In the genomic region with DNA sequence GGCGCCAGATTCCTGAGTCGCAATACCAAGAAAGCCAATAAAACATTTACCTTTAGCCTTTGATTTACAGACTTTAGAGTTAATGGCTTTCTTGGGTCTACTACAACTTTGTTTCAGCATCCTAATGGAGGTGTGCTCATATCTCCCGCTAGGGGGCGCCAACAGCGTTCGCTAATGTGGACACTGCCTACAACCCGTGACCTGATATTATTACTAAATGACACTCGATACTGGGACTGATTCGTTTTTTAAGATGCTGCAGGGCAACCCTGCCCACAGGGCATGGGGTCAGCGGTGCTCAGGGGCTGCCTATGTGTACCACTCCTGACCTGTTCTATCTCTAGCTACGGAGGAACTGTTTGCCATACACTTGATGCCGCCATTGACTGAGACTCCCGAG, we compare ENCODE assay signal across 9 mouse cellular contexts.
DNase-seq lines count a peak whose midpoint lies in the region; ATAC-seq and TF ChIP-seq lines count a peak whose summit lies in the region.
"Had no signal": no experiment of that assay in that cellular context is flagged by ENCODE, and none has a peak within 500 bp of the region (broad histone marks: within the 10 kb centered on the region; RNA-seq: fewer than 3 reads in every experiment).

No protein-coding gene starts in this region.

- no peak overlapping the region for H3K9ac ChIP-seq in limb, embryonic 11.5 days (ENCODE audit: low read length)

- peak; percentile 52; the same call in 1 of the 2 replicates for ATAC-seq in limb, embryonic 11.5 days (ENCODE audit: insufficient number of reproducible peaks, low FRiP score, low TSS enrichment, low read depth)

- H3K27ac ChIP-seq in limb, embryonic 11.5 days (replicated peaks; ENCODE audit: low read depth, low read length): no peak overlapping the region

- H3K9me3 ChIP-seq in E14TG2a.4 (ENCODE audit: low read length): no peaks in the 10 kb centered on the region
- no peaks in the 10 kb centered on the region for H3K9me3 ChIP-seq in limb, embryonic 11.5 days (ENCODE audit: control insufficient read depth, low read length)

- H3K36me3 ChIP-seq in E14TG2a.4 (ENCODE audit: insufficient read depth, low read length): no peaks in the 10 kb centered on the region
- no peaks in the 10 kb centered on the region for H3K36me3 ChIP-seq in limb, embryonic 11.5 days (ENCODE audit: control insufficient read depth, insufficient read depth, low read length)

- 37% methylated on average over 13 of the region's 13 CpGs for WGBS in limb, embryonic 11.5 days

- peak; percentile 32 for DNase-seq in heart, postnatal 4 days
- no peak for DNase-seq in heart, adult 9 months (ENCODE audit: low spot score in 2 of 2)
- peak; percentile 2 for DNase-seq in c-Kit-positive CD71-positive TER-119-negative erythroid progenitor cells, embryonic 14.5 days (ENCODE audit: low read depth)
- peak; percentile 70 for DNase-seq in limb, embryonic 11.5 days (ENCODE audit: low spot score)
- DNase-seq in left cerebral cortex, adult 8-10 months (ENCODE audit: low spot score in 2 of 2): no peak
- no peak for DNase-seq in frontal cortex, postnatal 25 days (ENCODE audit: low spot score in 2 of 2)
- DNase-seq in thymus, postnatal 10 days (ENCODE audit: low spot score in 2 of 2): no peak

- H3K4me3 ChIP-seq in E14TG2a.4 (replicated peaks; ENCODE audit: low read length): 0 out of 2 replicates have a peak overlapping the region, but pooled peaks have one; percentile 23
- no peak overlapping the region for H3K4me3 ChIP-seq in limb, embryonic 11.5 days (ENCODE audit: low read depth, low read length)
- H3K4me3 ChIP-seq: myocyte had no signal

- H3K27me3 ChIP-seq in E14TG2a.4 (ENCODE audit: insufficient read depth, low read length): peaks cover 18% of the 10 kb centered on the region
- H3K27me3 ChIP-seq in limb, embryonic 11.5 days (ENCODE audit: control insufficient read depth, insufficient read depth, low read length): no peaks in the 10 kb centered on the region

- 0 out of 2 replicates have a peak, but pooled peaks cover 3% of the 10 kb centered on the region for H3K4me1 ChIP-seq in E14TG2a.4 (replicated peaks; ENCODE audit: low read depth, low read length)
- H3K4me1 ChIP-seq in limb, embryonic 11.5 days (ENCODE audit: control insufficient read depth, insufficient read depth, low read length): peaks cover 4% of the 10 kb centered on the region; the same call in 1 of the 2 replicates

- peak; percentile 65 for TF ChIP-seq CTCF in E14TG2a.4 (conservative IDR thresholded peaks at IDR 0.05; ENCODE audit: low read length)

- no peak overlapping the region for H3K4me2 ChIP-seq in limb, embryonic 11.5 days (ENCODE audit: low read depth, severe bottlenecking)

Comparison
In these comparisons a context has a peak if more than half of its experiments do, and no peak if none do; other contexts are left out.
1. DNase-seq: peak in heart, postnatal 4 days (single experiment), c-Kit-positive CD71-positive TER-119-negative erythroid progenitor cells, embryonic 14.5 days (single experiment) and limb, embryonic 11.5 days (single experiment); none in heart, adult 9 months (0 of 2), left cerebral cortex, adult 8-10 months (0 of 2), frontal cortex, postnatal 25 days (0 of 2) and thymus, postnatal 10 days (0 of 2).